Mouse (Mus musculus): ENCODE data around the gene Calhm2. TPM values are rescaled to one million over a fixed set of nuclear protein-coding genes. Genes with fewer than 3 reads are reported as not detected.
A peak's percentile ranks its signal among the peaks of the same experiment; 100 is the strongest.
"Not testable (repeated sequence)": the region's sequence is repeated elsewhere in the genome, so short reads cannot be mapped to it uniquely, and the experiment has no call there.

Calhm2 gene
- total RNA-seq, 1 experiment from 2014 or later = 18.8 TPM

DNA sequence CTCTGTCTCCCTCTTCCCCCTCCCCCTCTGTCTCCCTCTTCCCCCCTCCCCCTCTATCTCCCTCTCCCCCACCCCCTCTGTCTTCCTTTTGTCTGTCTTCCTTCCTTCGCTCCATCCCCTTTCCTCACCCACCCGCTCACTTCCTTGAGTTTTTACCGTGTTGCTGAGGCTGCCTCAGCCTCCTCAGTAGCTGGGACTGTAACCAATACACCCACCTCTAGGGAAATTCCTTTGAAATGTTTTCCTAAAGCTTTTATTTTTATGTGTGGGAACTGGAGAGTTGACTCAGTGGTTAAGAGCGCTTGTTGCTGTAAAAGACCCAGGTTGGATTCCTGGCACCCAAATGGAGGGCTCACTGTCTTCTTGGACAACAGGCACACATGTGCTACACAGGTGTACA, 23.6 kb upstream of the Calhm2 start:
- ATAC-seq (replicated peaks in 1 of 2; ENCODE audit: insufficient read depth in 1 of 2, low FRiP score in 2 of 2, low TSS enrichment in 1 of 2, low read depth in 1 of 2, poor library complexity in 2 of 2, severe bottlenecking in 2 of 2) = no peak

DNA sequence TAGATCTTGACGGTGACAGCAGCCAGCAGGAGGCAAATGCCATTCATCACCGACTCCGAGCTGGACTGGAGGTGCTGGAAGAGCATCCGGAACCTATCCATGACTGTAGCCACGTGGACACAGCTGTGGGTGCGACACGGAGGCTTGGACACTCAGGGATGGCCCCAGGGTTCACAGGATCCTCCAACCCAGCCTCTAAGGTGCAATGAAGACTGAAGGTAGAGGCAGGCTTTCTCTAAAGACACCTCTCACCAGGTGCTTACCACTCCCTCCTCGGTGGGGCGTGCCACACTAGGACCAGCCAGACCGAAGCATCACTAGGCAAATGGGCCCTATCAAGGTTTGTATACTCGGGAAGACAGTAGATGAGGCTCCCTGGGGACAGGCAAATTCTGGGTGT, 19.6 kb upstream of the Calhm2 start, which contains the start of gene Calhm3:
Gene Calhm3, minus strand, starts transcription at position 101 of the 400 bp plus-strand sequence.
- ATAC-seq (replicated peaks in 1 of 2; ENCODE audit: insufficient read depth in 1 of 2, low FRiP score in 2 of 2, low TSS enrichment in 1 of 2, low read depth in 1 of 2, poor library complexity in 2 of 2, severe bottlenecking in 2 of 2) = no peak

- ATAC-seq (replicated peaks in 1 of 2; ENCODE audit: insufficient read depth in 1 of 2, low FRiP score in 2 of 2, low TSS enrichment in 1 of 2, low read depth in 1 of 2, poor library complexity in 2 of 2, severe bottlenecking in 2 of 2) = no peak
Measured at GRCm38 (mm10) chr19:47153767-47154166, 15.7 kb upstream of the Calhm2 start.

- no peak for ATAC-seq (replicated peaks in 1 of 2; ENCODE audit: insufficient read depth in 1 of 2, low FRiP score in 2 of 2, low TSS enrichment in 1 of 2, low read depth in 1 of 2, poor library complexity in 2 of 2, severe bottlenecking in 2 of 2)
Measured at GRCm38 (mm10) chr19:47152062-47152369, 13.9 kb upstream of the Calhm2 start.

- no peak for ATAC-seq (replicated peaks in 1 of 2; ENCODE audit: insufficient read depth in 1 of 2, low FRiP score in 2 of 2, low TSS enrichment in 1 of 2, low read depth in 1 of 2, poor library complexity in 2 of 2, severe bottlenecking in 2 of 2)
Measured at GRCm38 (mm10) chr19:47151332-47152061, 13.4 kb upstream of the Calhm2 start.

DNA sequence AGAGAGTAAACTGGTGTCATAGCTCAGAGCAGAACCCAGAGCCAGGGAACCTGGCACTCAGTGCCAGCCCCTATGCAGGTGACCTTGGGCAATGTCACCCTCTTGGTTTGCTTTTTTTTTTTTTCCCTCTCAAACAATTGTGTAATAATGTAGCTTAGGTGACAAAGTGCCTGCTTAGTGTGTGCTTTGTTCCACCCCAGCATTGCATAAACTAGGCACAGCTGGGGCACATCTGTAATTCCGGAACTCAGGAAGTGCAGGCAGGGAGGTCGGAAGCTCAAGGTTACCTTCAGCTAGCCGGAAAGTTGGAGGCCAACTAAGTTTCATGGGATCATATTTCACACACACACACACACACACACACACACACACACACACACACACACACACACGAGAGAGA, 11.8 kb upstream of the Calhm2 start:
- no peak for ATAC-seq (replicated peaks in 1 of 2; ENCODE audit: insufficient read depth in 1 of 2, low FRiP score in 2 of 2, low TSS enrichment in 1 of 2, low read depth in 1 of 2, poor library complexity in 2 of 2, severe bottlenecking in 2 of 2)

- ATAC-seq (replicated peaks in 1 of 2; ENCODE audit: insufficient read depth in 1 of 2, low FRiP score in 2 of 2, low TSS enrichment in 1 of 2, low read depth in 1 of 2, poor library complexity in 2 of 2, severe bottlenecking in 2 of 2) = no peak; a peak in 1 of 4 replicates
Measured at GRCm38 (mm10) chr19:47148267-47148847, 10.3 kb upstream of the Calhm2 start.

- no peak for ATAC-seq (replicated peaks in 1 of 2; ENCODE audit: insufficient read depth in 1 of 2, low FRiP score in 2 of 2, low TSS enrichment in 1 of 2, low read depth in 1 of 2, poor library complexity in 2 of 2, severe bottlenecking in 2 of 2)
Measured at GRCm38 (mm10) chr19:47144154-47144553, 6.1 kb upstream of the Calhm2 start, which contains the start of gene Calhm1. Gene Calhm1 (minus strand): TSS chr19:47144254.

- no peak for ATAC-seq (replicated peaks in 1 of 2; ENCODE audit: insufficient read depth in 1 of 2, low FRiP score in 2 of 2, low TSS enrichment in 1 of 2, low read depth in 1 of 2, poor library complexity in 2 of 2, severe bottlenecking in 2 of 2)
Measured at GRCm38 (mm10) chr19:47142438-47142837, 4.3 kb upstream of the Calhm2 start.

- not testable (repeated sequence) for ATAC-seq (replicated peaks in 1 of 2; ENCODE audit: insufficient read depth in 1 of 2, low FRiP score in 2 of 2, low TSS enrichment in 1 of 2, low read depth in 1 of 2, poor library complexity in 2 of 2, severe bottlenecking in 2 of 2)
Measured at GRCm38 (mm10) chr19:47139611-47140010, 1.5 kb upstream of the Calhm2 start.

DNA sequence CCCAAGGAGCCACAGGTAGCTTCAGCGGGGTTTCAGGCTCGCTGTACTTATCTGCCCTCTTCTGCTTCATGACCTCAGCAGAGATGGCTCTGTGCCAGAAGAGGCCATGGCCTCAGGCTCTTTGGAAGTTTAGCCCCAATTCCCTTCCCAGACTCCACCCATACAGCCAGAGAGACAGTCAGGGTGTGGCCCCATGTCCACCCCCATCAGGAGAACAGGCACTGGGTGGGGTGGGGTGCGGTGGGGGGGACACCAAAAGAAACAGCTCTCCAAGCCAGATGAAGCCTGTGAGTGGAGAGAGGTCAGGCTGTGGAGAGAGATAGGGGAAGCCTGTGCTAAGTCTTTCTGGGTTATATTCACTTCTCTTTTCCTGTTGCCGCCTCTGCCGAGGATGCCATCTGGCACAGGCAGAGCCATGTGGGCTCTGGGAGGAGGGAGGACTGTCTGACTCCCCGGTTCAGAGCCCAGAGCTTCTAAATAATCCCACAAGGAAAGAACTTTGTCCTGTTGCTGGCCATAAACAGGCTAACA, 978 bp downstream of the Calhm2 start:
- peak; percentile 12 to 50; a peak in 3 of 4 replicates for ATAC-seq (replicated peaks in 1 of 2; ENCODE audit: insufficient read depth in 1 of 2, low FRiP score in 2 of 2, low TSS enrichment in 1 of 2, low read depth in 1 of 2, poor library complexity in 2 of 2, severe bottlenecking in 2 of 2)

DNA sequence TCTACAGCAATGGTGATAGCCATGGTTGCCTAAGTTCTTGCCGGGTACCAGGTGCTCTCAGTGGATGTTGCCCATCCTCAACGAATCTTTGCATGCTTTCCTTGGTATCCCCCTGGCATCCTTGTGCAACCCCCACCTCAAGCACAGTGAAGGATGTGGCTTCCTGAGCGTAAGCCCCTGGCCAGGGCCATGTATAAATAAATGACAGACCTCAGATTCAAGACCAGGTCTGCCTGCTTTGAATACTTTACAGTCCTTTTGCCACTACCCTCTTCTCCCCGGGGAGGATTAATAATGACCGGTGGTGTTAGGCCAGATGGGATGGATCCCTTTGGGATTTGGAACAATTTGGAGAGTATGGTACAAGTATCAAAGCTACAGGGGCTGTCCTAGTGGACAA, 1.9 kb downstream of the Calhm2 start:
- no peak for ATAC-seq (replicated peaks in 1 of 2; ENCODE audit: insufficient read depth in 1 of 2, low FRiP score in 2 of 2, low TSS enrichment in 1 of 2, low read depth in 1 of 2, poor library complexity in 2 of 2, severe bottlenecking in 2 of 2)

GRCm38 (mm10) chr19:47135568-47135967, 2.5 kb downstream of the Calhm2 start:
- no peak for ATAC-seq (replicated peaks in 1 of 2; ENCODE audit: insufficient read depth in 1 of 2, low FRiP score in 2 of 2, low TSS enrichment in 1 of 2, low read depth in 1 of 2, poor library complexity in 2 of 2, severe bottlenecking in 2 of 2)

- peak; percentile 80 to 83 for ATAC-seq (replicated peaks in 1 of 2; ENCODE audit: insufficient read depth in 1 of 2, low FRiP score in 2 of 2, low TSS enrichment in 1 of 2, low read depth in 1 of 2, poor library complexity in 2 of 2, severe bottlenecking in 2 of 2)
Measured at GRCm38 (mm10) chr19:47133161-47133560, 4.9 kb downstream of the Calhm2 start.

DNA sequence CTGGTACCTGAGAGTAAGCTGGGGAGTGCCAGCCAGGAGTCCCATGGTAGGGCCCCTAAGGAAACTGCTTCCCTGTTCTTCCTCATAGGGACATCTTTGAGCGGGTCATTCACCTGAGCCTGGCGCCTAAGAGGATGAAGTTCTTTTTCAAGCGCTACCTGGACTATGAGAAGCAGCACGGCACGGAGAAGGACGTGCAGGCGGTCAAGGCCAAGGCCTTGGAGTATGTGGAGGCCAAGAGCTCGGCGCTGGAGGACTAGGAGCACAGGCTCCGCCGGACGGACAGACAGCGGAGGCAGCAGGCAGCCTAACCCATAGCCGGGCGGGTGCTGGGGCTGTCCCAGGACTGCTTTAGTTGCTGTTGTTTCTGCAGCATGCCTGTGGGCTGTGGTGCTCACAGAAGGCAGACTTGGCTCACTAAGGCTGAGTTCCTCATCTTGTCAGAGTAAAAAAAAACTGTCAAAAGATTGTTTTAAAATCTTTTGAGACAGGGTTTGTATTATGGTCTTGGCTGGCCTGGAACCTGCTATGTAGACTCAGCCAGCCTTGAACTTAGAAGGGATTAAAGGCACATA, 7.5 kb downstream of the Calhm2 start:
- no peak for ATAC-seq (replicated peaks in 1 of 2; ENCODE audit: insufficient read depth in 1 of 2, low FRiP score in 2 of 2, low TSS enrichment in 1 of 2, low read depth in 1 of 2, poor library complexity in 2 of 2, severe bottlenecking in 2 of 2)

GRCm38 (mm10) chr19:47128835-47129234, 9.3 kb downstream of the Calhm2 start:
- no peak for ATAC-seq (replicated peaks in 1 of 2; ENCODE audit: insufficient read depth in 1 of 2, low FRiP score in 2 of 2, low TSS enrichment in 1 of 2, low read depth in 1 of 2, poor library complexity in 2 of 2, severe bottlenecking in 2 of 2)

DNA sequence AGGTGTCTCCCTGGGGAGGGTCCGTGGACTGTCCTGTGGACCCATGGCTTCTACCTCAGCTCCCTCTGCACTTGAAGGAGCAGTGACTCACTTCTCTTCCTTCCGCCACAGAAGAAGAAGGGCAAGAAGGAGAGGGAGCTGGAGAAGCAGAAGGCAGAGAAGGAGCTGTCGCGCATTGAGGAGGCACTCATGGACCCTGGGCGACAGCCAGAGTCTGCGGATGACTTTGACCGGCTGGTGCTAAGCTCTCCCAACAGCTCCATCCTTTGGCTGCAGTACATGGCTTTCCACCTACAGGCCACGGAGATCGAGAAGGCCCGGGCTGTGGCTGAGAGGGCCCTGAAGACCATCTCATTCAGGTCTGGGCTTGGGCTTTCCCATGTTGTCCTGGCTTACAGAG, 9.9 kb downstream of the Calhm2 start:
- no peak for ATAC-seq (replicated peaks in 1 of 2; ENCODE audit: insufficient read depth in 1 of 2, low FRiP score in 2 of 2, low TSS enrichment in 1 of 2, low read depth in 1 of 2, poor library complexity in 2 of 2, severe bottlenecking in 2 of 2)

GRCm38 (mm10) chr19:47122802-47123201, 15.3 kb downstream of the Calhm2 start:
- ATAC-seq (replicated peaks in 1 of 2; ENCODE audit: insufficient read depth in 1 of 2, low FRiP score in 2 of 2, low TSS enrichment in 1 of 2, low read depth in 1 of 2, poor library complexity in 2 of 2, severe bottlenecking in 2 of 2) = no peak

Measured in hematopoietic stem cell, adult 5-6 weeks (primary cell).